Mouse (Mus musculus) right cerebral cortex, postnatal 14 days (tissue): ENCODE data around the gene S100a2.
A peak's percentile ranks its signal among the peaks of the same experiment; 100 is the strongest.

Experiments used
- DNase-seq: peaks from one replicate; pipeline ENCODE4 v3.0.0; 2022

Gene S100a2

GRCm38 (mm10) chr3:90621552-90621951, 31.5 kb downstream of the S100a2 start:
- no peak for DNase-seq

GRCm38 (mm10) chr3:90623435-90624071, 33.5 kb downstream of the S100a2 start:
- peak; percentile 65 for DNase-seq

- DNase-seq = no peak
These were observed 35.4 kb downstream of the S100a2 start for GRCm38 (mm10) chr3:90625496-90625895.

GRCm38 (mm10) chr3:90626266-90627021, 36.4 kb downstream of the S100a2 start:
- DNase-seq = no peak

- no peak for DNase-seq
These were observed 37.3 kb downstream of the S100a2 start for GRCm38 (mm10) chr3:90627366-90627765.

GRCm38 (mm10) chr3:90627807-90628206, 37.8 kb downstream of the S100a2 start:
- no peak for DNase-seq

- DNase-seq = no peak
These were observed 39.3 kb downstream of the S100a2 start for GRCm38 (mm10) chr3:90629298-90629697.

GRCm38 (mm10) chr3:90631984-90632383, 41.9 kb downstream of the S100a2 start:
- no peak for DNase-seq

GRCm38 (mm10) chr3:90638511-90639275, 48.6 kb downstream of the S100a2 start:
- DNase-seq = no peak

GRCm38 (mm10) chr3:90639511-90640154, 49.6 kb downstream of the S100a2 start:
- no peak for DNase-seq

GRCm38 (mm10) chr3:90640981-90641380, 50.9 kb downstream of the S100a2 start:
- DNase-seq = no peak
